Mouse (Mus musculus) heart, embryonic 14.5 days (tissue): ENCODE data around the gene Olfr791. TPM values are rescaled to one million over a fixed set of nuclear protein-coding genes. Genes with fewer than 3 reads are reported as not detected.

Experiments used
- ATAC-seq: fragments of 200-750 bp; cut with Nextera tagmentation; 2 replicates; pipeline ENCODE4 v1.8.0; 2017; ENCODE audit warnings: low read depth, moderate TSS enrichment; ENCODE audit not compliant: insufficient number of reproducible peaks, insufficient read depth, low FRiP score
- H3K27ac ChIP-seq, 2 experiments: fragments of 200-500 bp in 1 of 2; fragments of 300-500 bp in 1 of 2; sonication (generic) in 1 of 2; replicated peaks in 1 of 2; 2 replicates each; pipeline ENCODE4 v1.5.1; 2012 to 2014; ENCODE audit warnings: low read depth in 2 of 2, low read length in 2 of 2, control low read depth in 1 of 2, mild to moderate bottlenecking in 1 of 2, mixed read lengths in 1 of 2; ENCODE audit not compliant: control insufficient read depth in 1 of 2, insufficient read depth in 1 of 2
- H3K27me3 ChIP-seq: fragments of 300-500 bp; sonication (generic); 2 replicates; pipeline ENCODE4 v1.6.1; 2014; ENCODE audit warnings: mild to moderate bottlenecking, low read length, control low read depth; ENCODE audit not compliant: control insufficient read depth, insufficient read depth
- H3K36me3 ChIP-seq: fragments of 300-500 bp; sonication (generic); 2 replicates; pipeline ENCODE4 v1.6.1; 2014; ENCODE audit warnings: mild to moderate bottlenecking, control low read depth, low read length, mixed read lengths; ENCODE audit not compliant: control insufficient read depth, insufficient read depth
- H3K4me1 ChIP-seq, 2 experiments: fragments of 200-500 bp in 1 of 2; fragments of 300-500 bp in 1 of 2; sonication (generic) in 1 of 2; 2 replicates each; pipeline ENCODE4 v1.6.1; 2012 to 2014; ENCODE audit warnings: low read length in 2 of 2, control low read depth in 1 of 2, mixed read lengths in 1 of 2; ENCODE audit not compliant: control insufficient read depth in 2 of 2, insufficient read depth in 2 of 2
- H3K4me2 ChIP-seq: fragments of 300-500 bp; sonication (generic); 2 replicates; pipeline ENCODE4 v1.6.1; 2014; ENCODE audit warnings: mild to moderate bottlenecking, low read length
- H3K4me3 ChIP-seq, 2 experiments: fragments of 200-500 bp in 1 of 2; fragments of 300-500 bp in 1 of 2; sonication (generic) in 1 of 2; 2 replicates each; pipeline ENCODE4 v1.5.1; 2012 to 2014; ENCODE audit warnings: low read length in 2 of 2, mild to moderate bottlenecking in 2 of 2, control low read depth in 1 of 2, low read depth in 1 of 2, moderate library complexity in 1 of 2; ENCODE audit not compliant: control insufficient read depth in 1 of 2, insufficient read depth in 1 of 2
- H3K9ac ChIP-seq: fragments of 300-500 bp; sonication (generic); 2 replicates; pipeline ENCODE4 v1.6.1; 2014; ENCODE audit warnings: mild to moderate bottlenecking, low read length
- H3K9me3 ChIP-seq: fragments of 300-500 bp; sonication (generic); 2 replicates; pipeline ENCODE4 v1.6.1; 2016; ENCODE audit warnings: low read length, control low read depth; ENCODE audit not compliant: control insufficient read depth
- WGBS: fragments of 180-500 bp; shearing (Covaris S2); extraction: QIAGEN DNeasy Blood & Tissue Kit; methylation state at CpG from one replicate; pipeline ENCODE4 v1.1.7; 2014; 5-methylcytosine and 5-hydroxymethylcytosine counted together
- polyA plus RNA-seq: library from polyadenylated mRNA; unstranded; fragments of >200 nt; fragmentation: Nextera tagmentation; extraction: Ambion mirVana; gene quantifications from 2 replicates; pipeline ENCODE4 v1.2.1, GENCODE M21; 2014

Olfr791 gene
- polyA plus RNA-seq, 1 experiment from 2014 or later = not detected

GRCm38 (mm10) chr10:129567355-129567754, 45.8 kb downstream of the Olfr791 start, which contains the start of gene Olfr794:
TSS of gene Olfr794 (plus strand) at chr10:129567655.
- 70% methylated on average over 2 of the region's 2 CpGs for WGBS
- no peaks in the 10 kb centered on the region for H3K27me3 ChIP-seq

GRCm38 (mm10) chr10:129577066-129577465, 55.5 kb downstream of the Olfr791 start:
- ATAC-seq = no peak
- H3K9me3 ChIP-seq = no peaks in the 10 kb centered on the region
- H3K4me2 ChIP-seq = no peak overlapping the region
- H3K4me3 ChIP-seq = no peak overlapping the region
- no peaks in the 10 kb centered on the region for H3K4me1 ChIP-seq
- WGBS = 71% methylated on average over 1 of the region's 1 CpGs
- H3K27me3 ChIP-seq = no peaks in the 10 kb centered on the region
- no peak overlapping the region for H3K27ac ChIP-seq
- no peaks in the 10 kb centered on the region for H3K36me3 ChIP-seq
- H3K9ac ChIP-seq = no peak overlapping the region

More at GRCm38 (mm10) chr10:129567355-129567754, 45.8 kb downstream of the Olfr791 start, which contains the start of gene Olfr794:
- Histone ChIP-seq H3K4me3 (no peak within 1 kb of the TSS), H3K4me1 (no peaks in the 10 kb centered on the region), H3K9me3 (no peaks in the 10 kb centered on the region), H3K36me3 (no peaks in the 10 kb centered on the region), H3K9ac (no peak within 1 kb of the TSS), H3K27ac (no peak within 1 kb of the TSS), H3K4me2 (no peak within 1 kb of the TSS)
- no peak for ATAC-seq

Other genes with a start within 250 kb of the Olfr791 start
- gene Olfr780, start 203.7 kb upstream of the Olfr791 start, polyA plus RNA-seq = not detected in 2 replicates
- gene Olfr781, start 192.9 kb upstream of the Olfr791 start, polyA plus RNA-seq = not detected in 2 replicates
- gene Olfr782, start 172.9 kb upstream of the Olfr791 start, polyA plus RNA-seq = not detected in 2 replicates
- gene Olfr784, start 137.7 kb upstream of the Olfr791 start, polyA plus RNA-seq = 0.08 and 0.09 TPM in 2 replicates
- not detected in 2 replicates for gene Olfr785, start 116.4 kb upstream of the Olfr791 start, polyA plus RNA-seq
- gene Olfr786, start 94.5 kb upstream of the Olfr791 start, polyA plus RNA-seq = not detected in 2 replicates
- not detected in 2 replicates for gene Olfr787, start 59.9 kb upstream of the Olfr791 start, polyA plus RNA-seq
- not detected in 2 replicates for gene Olfr788, start 50.8 kb upstream of the Olfr791 start, polyA plus RNA-seq
- not detected in 2 replicates for gene Olfr789, start 37.0 kb upstream of the Olfr791 start, polyA plus RNA-seq
- gene Olfr790, start 23.3 kb upstream of the Olfr791 start, polyA plus RNA-seq = not detected in 2 replicates
- gene Olfr792, start 17.4 kb downstream of the Olfr791 start, polyA plus RNA-seq = not detected in 2 replicates
- not detected in 2 replicates for gene Olfr794, start 45.9 kb downstream of the Olfr791 start, polyA plus RNA-seq
- not detected in 2 replicates for gene Olfr796, start 90.8 kb downstream of the Olfr791 start, polyA plus RNA-seq
- not detected in 2 replicates for gene Olfr798, start 106.1 kb downstream of the Olfr791 start, polyA plus RNA-seq
- gene Olfr799, start 115.7 kb downstream of the Olfr791 start, polyA plus RNA-seq = not detected in 2 replicates
- gene Olfr800, start 135.9 kb downstream of the Olfr791 start, polyA plus RNA-seq = not detected in 2 replicates
- not detected in 2 replicates for gene Olfr801, start 152.1 kb downstream of the Olfr791 start, polyA plus RNA-seq
- not detected in 2 replicates for gene Olfr802, start 166.4 kb downstream of the Olfr791 start, polyA plus RNA-seq
- gene Olfr803, start 172.5 kb downstream of the Olfr791 start, polyA plus RNA-seq = not detected in 2 replicates
- gene Olfr804, start 181.4 kb downstream of the Olfr791 start, polyA plus RNA-seq = not detected in 2 replicates
- not detected in 2 replicates for gene Olfr805, start 207.6 kb downstream of the Olfr791 start, polyA plus RNA-seq
- not detected in 2 replicates for gene Olfr806, start 220.1 kb downstream of the Olfr791 start, polyA plus RNA-seq
- gene Olfr807, start 236.0 kb downstream of the Olfr791 start, polyA plus RNA-seq = not detected in 2 replicates
- not detected in 2 replicates for gene Olfr808, start 243.7 kb downstream of the Olfr791 start, polyA plus RNA-seq